Mouse (Mus musculus): ENCODE measurements around the gene Vmn2r59. TPM values are rescaled to one million over a fixed set of nuclear protein-coding genes. Genes with fewer than 3 reads are reported as not detected.
"Not testable (repeated sequence)": the region's sequence is repeated elsewhere in the genome, so short reads cannot be mapped to it uniquely, and the experiment has no call there.

Vmn2r59 gene
- not detected in 2 replicates for polyA plus RNA-seq (2012; ENCODE audit: insufficient read depth, insufficient read length, missing spikeins)

DNA sequence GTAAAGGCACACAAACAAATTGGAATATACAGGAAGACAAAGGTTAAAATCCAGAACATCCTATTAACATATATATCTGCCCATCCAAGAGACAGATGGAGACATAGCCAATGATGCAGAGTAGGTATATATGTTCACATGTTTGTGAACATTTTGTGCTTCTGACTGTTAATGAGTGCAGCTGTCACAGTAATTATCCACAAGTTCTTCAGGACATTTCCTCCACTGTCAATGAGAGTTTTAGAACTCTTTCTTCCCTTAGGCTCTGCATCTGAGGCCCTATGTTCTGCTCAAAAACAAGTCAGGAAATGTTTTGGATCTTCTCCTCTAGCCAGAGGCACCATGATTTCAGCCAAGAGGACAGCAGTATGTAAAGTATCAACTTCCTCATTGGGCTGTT lies at the start of gene Vmn2r59:
TSS of gene Vmn2r59 (minus strand) at position 101 of the 400 bp plus-strand sequence.
- no peak within 1 kb of the TSS for H3K4me3 ChIP-seq (ENCODE audit: insufficient read depth, low read depth, low read length)
- H3K4me1 ChIP-seq (ENCODE audit: control insufficient read depth, insufficient read depth, insufficient read length, low read length), result no peaks in the 10 kb centered on the region
- H3K27ac ChIP-seq (replicated peaks; ENCODE audit: low read depth, low read length), result no peak within 1 kb of the TSS

DNA sequence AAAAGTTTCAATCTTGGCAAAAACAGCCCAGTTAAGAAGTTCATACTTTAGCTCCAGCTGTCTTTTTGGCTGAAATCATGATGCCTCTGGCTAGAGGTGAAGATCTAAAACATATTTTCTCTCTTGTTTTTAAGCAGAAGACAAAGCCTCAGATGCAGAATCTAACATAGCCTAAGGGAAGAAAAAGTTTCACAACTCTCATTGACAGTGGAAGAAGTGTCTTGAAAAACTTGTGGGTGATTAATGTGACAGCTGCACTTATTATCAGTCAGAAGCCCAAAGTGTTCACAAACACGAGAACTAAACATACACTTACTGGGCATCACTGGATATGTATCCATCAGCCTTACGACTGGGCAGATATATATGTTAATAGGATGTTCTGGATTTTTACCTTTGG lies 48.6 kb upstream of the Vmn2r59 start, which contains the start of gene Vmn2r60:
TSS of gene Vmn2r60 (plus strand) at position 301 of the 400 bp plus-strand sequence.
- no peak within 1 kb of the TSS for H3K27ac ChIP-seq (replicated peaks; ENCODE audit: low read depth, low read length)
- H3K4me3 ChIP-seq (ENCODE audit: insufficient read depth, low read depth, low read length), result no peak within 1 kb of the TSS
- H3K4me1 ChIP-seq (ENCODE audit: control insufficient read depth, insufficient read depth, insufficient read length, low read length), result no peaks in the 10 kb centered on the region

DNA sequence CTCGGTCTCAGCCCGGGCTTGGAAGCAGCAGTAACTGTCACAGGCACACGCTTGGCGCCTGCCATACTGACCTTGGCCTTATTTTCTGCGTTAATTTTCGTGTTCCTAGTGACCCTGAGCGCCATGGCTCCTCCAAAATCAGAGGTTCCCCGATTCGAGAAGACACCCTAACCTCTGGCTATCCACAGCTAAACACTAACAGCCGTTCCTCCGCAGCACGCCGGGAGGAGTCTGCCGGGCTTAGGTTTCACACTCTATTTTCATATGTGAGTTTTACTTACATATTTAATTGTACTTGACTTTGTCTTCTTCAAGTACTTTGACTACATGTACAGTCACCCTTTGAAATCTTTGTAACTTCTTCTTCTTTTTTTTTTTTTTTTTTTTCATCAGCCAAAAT lies 48.2 kb upstream of the Vmn2r59 start:
- H3K4me3 ChIP-seq (ENCODE audit: insufficient read depth, low read depth, low read length); H3K27ac ChIP-seq (replicated peaks; ENCODE audit: low read depth, low read length); H3K4me1 ChIP-seq (ENCODE audit: control insufficient read depth, insufficient read depth, insufficient read length, low read length): not testable (repeated sequence)

Other genes with a start within 250 kb of the Vmn2r59 start
- not detected in 2 replicates for gene Vmn2r58, start 186.3 kb downstream of the Vmn2r59 start, polyA plus RNA-seq (2012; ENCODE audit: insufficient read depth, insufficient read length, missing spikeins)
- gene Vmn2r60, start 48.7 kb upstream of the Vmn2r59 start, polyA plus RNA-seq (2012; ENCODE audit: insufficient read depth, insufficient read length, missing spikeins), result not detected in 2 replicates
- not detected in 2 replicates for gene Vmn2r61, start 201.0 kb upstream of the Vmn2r59 start, polyA plus RNA-seq (2012; ENCODE audit: insufficient read depth, insufficient read length, missing spikeins)